Mouse (Mus musculus): ENCODE measurements around the gene Abt1.

The Abt1 gene

DNA sequence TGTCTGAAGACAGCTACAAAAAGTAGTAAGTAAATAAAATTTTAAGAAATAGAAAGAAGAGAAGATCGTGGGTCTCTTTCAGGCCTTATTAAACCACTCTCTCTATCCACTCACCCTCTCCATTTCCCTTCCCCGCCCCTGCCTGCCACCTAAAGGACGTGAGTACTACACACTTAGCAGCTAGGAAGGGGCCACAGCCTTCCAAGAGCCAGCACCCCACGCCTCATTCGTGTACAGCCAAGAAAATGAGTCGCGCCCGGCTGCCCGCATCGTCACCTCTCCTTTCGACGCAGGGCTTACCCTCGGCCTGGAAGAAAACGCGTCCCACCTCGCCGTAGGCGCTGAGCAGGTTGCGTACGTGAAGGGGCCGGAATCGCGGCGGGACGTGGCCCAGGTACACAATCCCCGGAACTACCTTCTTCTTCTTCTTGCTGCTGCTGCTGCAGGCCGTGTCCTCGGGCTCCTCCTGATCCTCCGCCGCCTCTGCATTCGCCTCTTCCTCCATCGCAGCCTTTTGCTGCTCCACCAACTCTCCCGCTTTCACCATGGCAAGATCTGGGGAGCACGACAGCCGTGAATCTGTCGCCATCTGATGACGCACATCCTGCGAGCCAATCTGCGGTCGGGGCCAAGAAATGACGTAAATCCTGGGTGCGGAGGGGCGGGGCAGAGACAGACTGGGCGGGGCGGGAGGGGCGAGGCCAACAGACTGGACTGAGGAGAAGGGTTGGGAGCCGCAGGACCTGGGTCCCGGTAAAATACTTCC, at the start of gene Abt1:
Gene Abt1 (minus strand): TSS at position 581 of the 766 bp plus-strand sequence.
- DNase-seq: peak; percentile 99

- peak; percentile 94 for DNase-seq
Observed at GRCm38 (mm10) chr13:23466911-23467310, 43.2 kb upstream of the Abt1 start.

DNA sequence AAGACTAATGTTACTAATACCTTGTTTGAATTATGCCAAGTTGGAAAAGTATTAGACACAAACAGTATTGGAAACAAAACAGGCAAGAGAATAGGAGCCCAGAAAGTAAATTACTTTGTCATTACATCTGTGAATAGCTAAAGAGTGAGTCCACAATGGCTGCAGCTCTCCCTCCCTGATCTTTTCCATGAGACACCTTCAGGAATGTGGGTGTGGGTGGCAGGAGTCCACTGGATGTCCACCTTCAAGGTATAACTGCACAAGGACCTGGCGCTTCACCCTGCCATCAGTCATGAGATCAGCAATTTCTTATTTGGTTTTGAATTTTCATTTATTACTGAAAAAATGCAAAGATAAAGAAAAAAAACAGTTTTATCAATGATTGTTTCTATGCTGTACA, 42.6 kb upstream of the Abt1 start:
- DNase-seq: peak; percentile 59

GRCm38 (mm10) chr13:23465600-23466109, 42.0 kb upstream of the Abt1 start, which contains the start of gene Btn1a1:
Gene Btn1a1, minus strand, starts transcription at chr13:23465901.
- DNase-seq: peak; percentile 55

GRCm38 (mm10) chr13:23464841-23465366, 41.2 kb upstream of the Abt1 start:
- peak; percentile 82 for DNase-seq

- peak; percentile 92 for DNase-seq
Observed at GRCm38 (mm10) chr13:23464224-23464637, 40.6 kb upstream of the Abt1 start.

DNA sequence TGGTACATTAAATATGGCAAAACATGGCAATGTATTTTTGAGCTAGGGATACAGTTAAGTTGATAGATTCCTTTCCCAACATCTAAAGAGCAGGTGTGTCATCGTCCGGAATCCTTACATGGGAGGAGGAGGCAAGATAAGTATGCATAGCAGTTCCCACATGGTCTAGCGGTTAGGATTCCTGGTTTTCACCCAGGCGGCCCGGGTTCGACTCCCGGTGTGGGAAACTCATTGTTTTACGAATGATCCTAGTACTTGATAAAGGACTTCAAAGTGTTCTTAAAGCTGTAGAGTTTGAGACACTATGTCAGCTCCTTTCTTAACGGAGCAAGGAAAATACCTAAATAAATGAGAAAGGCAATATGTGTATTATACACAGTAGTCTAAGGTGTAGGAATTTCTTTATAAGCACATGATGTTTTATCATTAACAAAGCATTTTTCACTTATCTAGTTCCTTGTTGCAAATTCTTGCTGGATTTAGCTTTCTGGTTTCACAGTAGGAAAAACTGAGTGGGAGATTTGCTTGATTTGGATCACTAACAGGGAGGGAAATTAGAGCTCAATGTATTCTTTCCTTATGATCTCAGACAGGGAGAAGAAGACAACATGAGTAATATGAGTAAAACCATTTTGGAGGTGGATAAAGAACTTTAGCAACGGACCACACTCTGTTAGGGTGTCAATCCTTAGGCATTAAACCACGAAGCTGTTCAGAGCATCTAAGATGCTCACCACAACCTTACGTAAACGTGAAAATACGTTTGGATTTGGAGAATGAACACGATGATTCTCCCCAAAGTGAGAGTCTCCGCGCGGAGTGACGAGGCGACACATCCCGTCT, 39.9 kb upstream of the Abt1 start:
- peak; percentile 91 for DNase-seq

DNA sequence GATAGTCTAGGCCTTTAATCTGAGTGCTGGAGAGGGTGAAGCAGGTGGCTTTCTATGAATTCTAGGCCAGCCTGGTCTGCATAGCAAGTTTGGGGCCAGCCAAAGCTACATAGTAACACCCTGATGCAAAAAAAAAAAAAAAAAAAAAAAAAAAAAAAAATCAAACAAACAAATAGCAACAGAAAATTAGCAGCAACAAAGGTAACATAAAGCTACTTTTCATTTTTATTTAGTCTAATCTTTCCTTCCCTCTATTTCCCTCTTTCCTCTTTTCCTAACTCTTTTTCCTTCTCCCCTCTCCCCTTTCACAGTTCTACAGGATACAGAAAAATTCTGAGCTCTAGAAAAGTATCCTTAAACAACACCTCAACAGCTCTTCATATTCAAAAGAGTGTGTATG, 39.0 kb upstream of the Abt1 start:
- no peak for DNase-seq

- peak; percentile 12 for DNase-seq
Observed at GRCm38 (mm10) chr13:23462063-23462462, 38.4 kb upstream of the Abt1 start.

DNA sequence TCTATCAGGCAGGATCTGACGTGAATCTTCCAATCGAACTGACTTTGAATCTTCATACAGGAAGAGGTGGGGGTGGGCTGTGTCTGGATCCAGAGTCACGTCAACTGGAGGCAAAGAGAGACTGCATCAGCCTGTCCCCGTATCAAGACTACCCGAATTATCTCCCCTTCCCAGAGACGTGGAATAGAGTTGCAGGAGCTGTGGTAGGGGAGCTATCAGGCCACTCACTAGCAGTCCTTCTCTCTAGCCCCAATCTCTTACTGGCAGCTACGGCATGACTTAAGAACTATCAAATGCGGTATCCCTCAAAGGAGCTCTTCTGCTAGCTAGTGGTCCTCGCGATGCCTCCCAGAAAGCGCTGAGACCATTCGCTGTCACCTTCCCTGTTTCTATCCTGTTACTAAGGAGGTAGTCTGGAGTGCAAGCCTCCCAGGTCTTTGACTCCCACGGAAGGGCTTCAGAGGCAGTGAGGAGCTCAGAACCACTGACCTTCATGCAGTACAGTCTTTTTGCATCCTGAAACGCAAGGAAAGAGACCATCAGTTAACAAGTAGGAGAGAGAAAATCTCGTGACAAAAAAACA, 35.7 kb upstream of the Abt1 start:
- DNase-seq: peak; percentile 68

DNA sequence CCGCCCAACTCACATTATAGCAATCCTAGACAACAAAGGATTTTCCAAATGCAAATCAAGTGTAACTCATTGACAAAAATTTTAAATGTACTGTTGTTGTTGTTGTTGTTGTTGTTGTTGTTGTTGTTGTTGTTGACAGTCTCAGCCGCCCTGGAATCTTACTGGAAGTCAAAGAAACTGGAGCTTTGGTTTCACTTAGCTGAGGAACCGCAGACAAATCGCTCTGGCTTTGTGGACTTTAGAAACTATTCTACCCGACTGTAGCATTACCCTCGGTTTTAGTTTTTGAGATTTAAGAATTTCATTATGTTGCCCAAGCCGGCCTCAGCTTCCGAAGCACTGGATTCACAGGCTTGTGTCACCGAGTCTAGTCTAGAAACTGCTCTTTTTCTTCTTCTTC, 30.3 kb upstream of the Abt1 start:
- peak; percentile 89 for DNase-seq

DNA sequence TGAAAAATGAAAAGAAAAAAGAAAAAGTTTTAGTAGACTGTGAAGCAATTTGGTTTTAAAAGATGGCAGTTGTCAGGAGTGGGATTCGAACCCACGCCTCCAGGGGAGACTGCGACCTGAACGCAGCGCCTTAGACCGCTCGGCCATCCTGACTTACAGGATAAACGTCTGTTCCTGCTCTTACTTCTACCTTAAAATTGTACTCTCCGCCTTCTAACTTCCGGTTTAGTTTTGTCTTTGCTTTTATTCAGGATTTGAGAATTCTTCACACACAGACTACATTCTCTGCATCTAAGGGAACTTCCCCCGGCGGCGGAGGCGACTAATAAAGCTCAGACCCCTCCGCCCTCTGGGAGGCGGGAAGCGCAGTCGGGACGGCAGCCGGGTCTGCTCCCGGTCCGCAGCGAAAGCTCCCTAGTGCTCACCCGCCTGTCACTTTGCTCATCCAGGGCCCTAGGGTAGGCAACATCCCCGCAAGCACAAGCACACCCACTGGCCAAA, 29.7 kb upstream of the Abt1 start:
- peak; percentile 98 for DNase-seq

GRCm38 (mm10) chr13:23450398-23450797, 26.7 kb upstream of the Abt1 start:
- DNase-seq: peak; percentile 97

DNA sequence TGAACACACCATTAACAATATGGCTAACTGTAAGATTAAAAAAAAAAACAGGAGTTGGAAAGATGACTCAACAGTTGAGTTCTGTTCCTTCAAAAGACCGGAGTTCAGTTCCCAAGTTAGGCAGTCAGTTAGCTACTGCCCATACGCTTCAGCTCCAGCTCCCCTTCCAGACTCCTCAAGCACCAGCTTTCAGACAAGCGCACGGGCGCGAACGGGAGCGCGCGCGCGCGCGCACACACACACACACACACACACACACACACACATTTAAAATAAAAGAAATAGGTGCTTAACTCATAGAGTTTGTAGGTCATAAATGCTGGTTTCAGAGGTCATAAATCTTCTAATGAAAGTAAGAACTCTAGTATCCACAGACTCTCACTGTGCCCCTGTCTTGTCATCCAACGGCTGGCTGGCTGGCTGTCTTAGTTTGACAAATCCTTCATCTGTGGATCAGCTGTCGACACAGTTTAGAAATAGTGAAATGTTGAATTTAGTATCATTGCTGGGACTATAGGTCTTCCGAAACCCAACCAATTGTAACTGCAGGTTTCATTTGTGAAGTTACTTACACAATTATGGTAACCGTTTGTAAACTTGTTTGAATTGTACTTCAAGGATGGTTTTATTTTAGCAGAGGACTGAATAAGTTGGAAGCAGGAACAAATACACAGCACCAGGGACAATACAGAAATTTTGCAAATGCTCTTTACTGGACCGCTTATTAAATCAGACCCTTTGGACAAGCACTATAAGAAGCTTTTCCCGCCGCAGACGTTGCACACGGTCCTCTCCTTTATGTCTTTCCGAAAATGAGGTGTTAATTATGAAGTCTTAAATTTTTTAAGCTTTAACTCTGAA, 25.8 kb upstream of the Abt1 start:
- peak; percentile 96 for DNase-seq

- DNase-seq: peak; percentile 80
Observed at GRCm38 (mm10) chr13:23448758-23449157, 25.1 kb upstream of the Abt1 start.

- peak; percentile 97 for DNase-seq
Observed at GRCm38 (mm10) chr13:23446498-23446952, 22.9 kb upstream of the Abt1 start.

DNA sequence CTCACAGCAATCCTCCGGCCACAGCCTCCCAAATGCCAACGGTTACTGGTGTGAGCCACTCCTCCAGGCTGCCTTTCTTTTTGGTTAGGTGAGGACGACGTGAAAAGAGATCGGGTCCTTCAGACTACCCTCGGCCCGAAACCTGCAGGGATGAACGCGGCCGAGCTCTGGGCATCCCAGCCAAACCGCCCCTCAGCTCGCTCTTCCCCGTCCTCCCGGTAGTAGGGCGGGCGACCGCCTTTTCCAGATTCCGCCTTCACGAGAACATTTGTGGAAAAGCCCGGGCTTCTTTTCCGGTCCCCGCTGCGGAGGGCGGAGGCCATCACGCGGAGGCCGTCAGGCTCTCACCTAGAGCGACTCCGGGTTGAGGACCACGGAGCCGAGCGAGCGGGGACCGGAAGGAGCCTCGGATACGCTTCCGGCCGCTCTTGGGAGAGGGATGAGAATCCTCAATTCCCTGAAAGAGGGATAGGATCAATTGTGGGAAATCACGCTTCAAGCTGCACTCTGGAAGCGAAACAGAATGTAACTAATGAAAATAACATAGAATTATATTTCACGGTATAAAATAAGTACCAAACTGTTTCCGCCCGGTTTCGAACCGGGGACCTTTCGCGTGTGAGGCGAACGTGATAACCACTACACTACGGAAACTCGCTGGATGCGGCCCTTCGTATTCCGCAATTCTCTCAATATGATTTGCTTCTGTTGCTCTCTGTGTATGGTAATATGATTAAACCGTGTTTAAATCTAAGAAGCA, 22.1 kb upstream of the Abt1 start:
- DNase-seq: peak; percentile 98

- no peak for DNase-seq
Observed at GRCm38 (mm10) chr13:23445156-23445555, 21.5 kb upstream of the Abt1 start.

DNA sequence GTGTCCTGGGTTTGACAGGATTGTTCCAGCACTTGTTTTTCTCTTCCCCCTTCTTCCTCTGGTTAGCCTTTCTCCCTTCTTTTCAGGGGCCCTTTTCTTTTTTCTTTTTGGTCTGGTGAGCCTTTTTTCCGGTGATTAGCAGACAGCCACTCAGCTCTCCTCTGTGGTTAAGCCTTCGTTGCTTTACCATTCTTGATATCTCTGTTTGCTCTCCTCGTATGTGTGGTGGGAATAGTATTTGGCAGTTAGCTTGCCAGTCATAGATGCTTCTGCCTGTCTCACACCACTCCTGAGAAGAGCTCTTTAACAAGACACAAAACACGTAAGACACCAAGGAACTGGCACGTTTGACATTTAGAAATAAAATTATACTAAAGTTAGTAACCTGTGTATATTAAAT, 20.8 kb upstream of the Abt1 start:
- DNase-seq: no peak

GRCm38 (mm10) chr13:23439901-23440300, 16.2 kb upstream of the Abt1 start:
- peak; percentile 82 for DNase-seq

DNA sequence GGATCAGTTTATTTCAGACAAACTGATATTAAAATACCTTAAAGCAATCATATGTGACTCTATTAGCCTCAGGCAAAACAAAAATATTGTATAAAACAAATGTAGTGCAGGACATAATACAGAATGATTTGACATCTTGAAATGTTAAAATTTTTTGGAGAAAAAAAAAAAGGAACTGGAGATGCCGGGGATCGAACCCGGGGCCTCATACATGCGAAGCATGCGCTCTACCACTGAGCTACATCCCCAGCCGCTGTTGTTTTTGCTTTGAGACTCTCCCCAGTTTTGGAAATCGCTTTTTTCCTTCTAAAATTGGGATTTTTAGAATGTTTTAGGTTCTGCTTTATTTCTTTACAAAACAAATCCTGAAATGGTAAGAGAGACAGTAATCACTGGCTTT, 14.9 kb upstream of the Abt1 start:
- DNase-seq: peak; percentile 44

Measured in heart, adult 11 months (tissue).